ENCODE assay signal across 20 mouse cellular contexts in genomic region chr13:95799322-95799721, GRCm38 (mm10).
DNase-seq lines count a peak whose midpoint lies in the region; ATAC-seq and TF ChIP-seq lines count a peak whose summit lies in the region.
"Had no signal": no experiment of that assay in that cellular context is flagged by ENCODE, and none has a peak within 500 bp of the region (broad histone marks: within the 10 kb centered on the region; RNA-seq: fewer than 3 reads in every experiment).

No protein-coding gene starts in this region.

- TF ChIP-seq CTCF in layer of hippocampus, adult 2 months (conservative IDR thresholded peaks at IDR 0.05) = no peak
- TF ChIP-seq CTCF in thymus, adult 2 months (IDR thresholded peaks at IDR 0.05; ENCODE audit: borderline replicate concordance, control insufficient read depth, extremely low read depth, insufficient read depth, low read length, poor library complexity) = no peak

- H3K4me3 ChIP-seq in layer of hippocampus, adult 2 months = no peak overlapping the region
- H3K4me3 ChIP-seq in embryonic facial prominence, embryonic 15.5 days (replicated peaks) = no peak overlapping the region
- H3K4me3 ChIP-seq in thymus, adult 2 months (ENCODE audit: control insufficient read depth, insufficient read depth, low read length) = no peak overlapping the region
- H3K4me3 ChIP-seq: forebrain, embryonic 12.5 days; gastrocnemius, adult 2 months; heart, embryonic 10.5 days; hindbrain, embryonic 13.5 days; intestine, embryonic 15.5 days had no signal

- H3K4me2 ChIP-seq in embryonic facial prominence, embryonic 15.5 days (replicated peaks) = no peak overlapping the region
- H3K4me2 ChIP-seq: forebrain, embryonic 12.5 days; hindbrain, embryonic 13.5 days; intestine, embryonic 15.5 days had no signal

- H3K36me3 ChIP-seq in embryonic facial prominence, embryonic 15.5 days = no peaks in the 10 kb centered on the region
- no peaks in the 10 kb centered on the region for H3K36me3 ChIP-seq in thymus, adult 2 months (ENCODE audit: control insufficient read depth, insufficient read depth, low read length)
- H3K36me3 ChIP-seq: forebrain, embryonic 12.5 days; heart, embryonic 10.5 days; hindbrain, embryonic 13.5 days; intestine, embryonic 15.5 days had no signal

- no peaks in the 10 kb centered on the region for H3K27me3 ChIP-seq in embryonic facial prominence, embryonic 15.5 days
- no peaks in the 10 kb centered on the region for H3K27me3 ChIP-seq in thymus, adult 2 months (ENCODE audit: control insufficient read depth, insufficient read depth, low read length)
- H3K27me3 ChIP-seq: forebrain, embryonic 12.5 days; hindbrain, embryonic 13.5 days; intestine, embryonic 15.5 days had no signal

- no peak overlapping the region for H3K9ac ChIP-seq in embryonic facial prominence, embryonic 15.5 days
- H3K9ac ChIP-seq: forebrain, embryonic 12.5 days; hindbrain, embryonic 13.5 days; intestine, embryonic 15.5 days had no signal

- WGBS in embryonic facial prominence, embryonic 15.5 days = 85% methylated on average over 4 of the region's 4 CpGs
- WGBS in thymus, adult 2 months = 92% methylated on average over 4 of the region's 4 CpGs

- H3K27ac ChIP-seq in layer of hippocampus, adult 2 months = peak overlapping the region; percentile 59; the same call in 1 of the 2 replicates
- H3K27ac ChIP-seq in embryonic facial prominence, embryonic 15.5 days (replicated peaks) = peak overlapping the region; percentile 78
- H3K27ac ChIP-seq in thymus, adult 2 months (ENCODE audit: control insufficient read depth, insufficient read depth, low read length) = no peak overlapping the region
- H3K27ac ChIP-seq: forebrain, embryonic 12.5 days; gastrocnemius, adult 2 months; heart, embryonic 10.5 days; hindbrain, embryonic 13.5 days; hindbrain, postnatal 0 days; intestine, embryonic 15.5 days had no signal

- H3K9me3 ChIP-seq in embryonic facial prominence, embryonic 15.5 days (replicated peaks) = no peaks in the 10 kb centered on the region
- H3K9me3 ChIP-seq: forebrain, embryonic 12.5 days; heart, embryonic 10.5 days; hindbrain, embryonic 13.5 days; intestine, embryonic 15.5 days had no signal

- peaks cover 15% of the 10 kb centered on the region for H3K4me1 ChIP-seq in embryonic facial prominence, embryonic 15.5 days
- H3K4me1 ChIP-seq in thymus, adult 2 months (replicated peaks; ENCODE audit: control insufficient read depth, insufficient read depth, low read length) = peaks cover 2% of the 10 kb centered on the region
- H3K4me1 ChIP-seq: hindbrain, embryonic 13.5 days; intestine, embryonic 15.5 days had no signal

- no peak for ATAC-seq in embryonic facial prominence, embryonic 15.5 days (ENCODE audit: insufficient number of reproducible peaks, low FRiP score, low TSS enrichment, low read depth)
- peak; percentile 43 for ATAC-seq in megakaryocyte progenitor cell, adult 5-6 weeks (replicated peaks; ENCODE audit: poor library complexity)
- ATAC-seq: hindbrain, postnatal 0 days; intestine, embryonic 15.5 days had no signal

- TF ChIP-seq POLR2A in thymus, adult 2 months (IDR thresholded peaks at IDR 0.05; ENCODE audit: control insufficient read depth, extremely low read depth, insufficient read depth, low read length, poor library complexity) = no peak

- no peak for DNase-seq in layer of hippocampus, adult 2 months (ENCODE audit: low spot score in 2 of 2)
- no peak for DNase-seq in layer of hippocampus, postnatal 25 days (ENCODE audit: extremely low spot score in 1 of 2, low spot score in 1 of 2)
- DNase-seq in 416B (ENCODE audit: low read depth) = peak; percentile 25
- no peak for DNase-seq in thymus, adult 2 months
- no peak for DNase-seq in spleen, postnatal 10 days (ENCODE audit: low spot score in 2 of 2)
- DNase-seq: adrenal gland, postnatal 10 days; cerebellum, adult 11 months; cerebellum, adult 8-10 months; cerebellum, postnatal 14 days; gastrocnemius, adult 2 months; gastrocnemius, postnatal 25 days; heart, adult 18-20 months; heart, postnatal 10 days had no signal
